Mouse (Mus musculus) brain, adult 2 months (tissue): ENCODE data around the gene Marc2.
A peak's percentile ranks its signal among the peaks of the same experiment; 100 is the strongest.

Experiments used
- DNase-seq: peaks from one replicate; pipeline ENCODE4 v3.0.0; 2011; ENCODE audit warnings: low read depth, low spot score

Marc2 gene

GRCm38 (mm10) chr1:184846092-184846750 lies at the start of gene Marc2:
Marc2 (minus strand) TSS chr1:184846451.
- DNase-seq: peak; percentile 73

GRCm38 (mm10) chr1:184891998-184892397 lies 45.7 kb upstream of the Marc2 start:
- peak; percentile 49 for DNase-seq

GRCm38 (mm10) chr1:184889454-184889853 lies 43.2 kb upstream of the Marc2 start:
- no peak for DNase-seq

GRCm38 (mm10) chr1:184886160-184886559 lies 39.9 kb upstream of the Marc2 start:
- DNase-seq: no peak

GRCm38 (mm10) chr1:184882281-184883268 lies 36.3 kb upstream of the Marc2 start, which contains the start of gene C130074G19Rik:
C130074G19Rik (minus strand) TSS chr1:184883218.
- no peak for DNase-seq

- DNase-seq: no peak
Measured at GRCm38 (mm10) chr1:184881861-184882260, 35.6 kb upstream of the Marc2 start.

- DNase-seq: no peak
Measured at GRCm38 (mm10) chr1:184881211-184881610, 35.0 kb upstream of the Marc2 start.

- no peak for DNase-seq
Measured at GRCm38 (mm10) chr1:184878860-184879259, 32.6 kb upstream of the Marc2 start.

GRCm38 (mm10) chr1:184877306-184877705 lies 31.1 kb upstream of the Marc2 start:
- peak; percentile 87 for DNase-seq

GRCm38 (mm10) chr1:184873910-184874309 lies 27.7 kb upstream of the Marc2 start:
- DNase-seq: no peak

GRCm38 (mm10) chr1:184872069-184872819 lies 26.0 kb upstream of the Marc2 start:
- DNase-seq: no peak

GRCm38 (mm10) chr1:184871506-184871905 lies 25.3 kb upstream of the Marc2 start:
- no peak for DNase-seq

- DNase-seq: no peak
Measured at GRCm38 (mm10) chr1:184870646-184871385, 24.6 kb upstream of the Marc2 start.

- DNase-seq: no peak
Measured at GRCm38 (mm10) chr1:184869939-184870565, 23.8 kb upstream of the Marc2 start.

- no peak for DNase-seq
Measured at GRCm38 (mm10) chr1:184867640-184868120, 21.4 kb upstream of the Marc2 start.

- DNase-seq: no peak
Measured at GRCm38 (mm10) chr1:184864381-184864801, 18.1 kb upstream of the Marc2 start.

- DNase-seq: no peak
Measured at GRCm38 (mm10) chr1:184862636-184863035, 16.4 kb upstream of the Marc2 start.

GRCm38 (mm10) chr1:184861551-184861950 lies 15.3 kb upstream of the Marc2 start:
- DNase-seq: peak; percentile 48

GRCm38 (mm10) chr1:184860276-184860675 lies 14.0 kb upstream of the Marc2 start:
- DNase-seq: no peak

- no peak for DNase-seq
Measured at GRCm38 (mm10) chr1:184858253-184858652, 12.0 kb upstream of the Marc2 start.
